Mouse (Mus musculus) stomach, embryonic 14.5 days (tissue): Measurements from ENCODE around the gene Taf11. TPM values are rescaled to one million over a fixed set of nuclear protein-coding genes. Genes with fewer than 3 reads are reported as not detected.

ENCODE experiments used
- ATAC-seq: fragments of 200-750 bp; cut with Nextera tagmentation; 2 replicates; pipeline ENCODE4 v1.8.0; 2017; ENCODE audit warnings: low read depth, moderate TSS enrichment; ENCODE audit not compliant: insufficient number of reproducible peaks, insufficient read depth, low FRiP score
- H3K27ac ChIP-seq: fragments of 300-500 bp; sonication (generic); 2 replicates; pipeline ENCODE4 v1.5.1; 2014; ENCODE audit warnings: mild to moderate bottlenecking, low read length, moderate library complexity, mixed read lengths
- H3K27me3 ChIP-seq: fragments of 300-500 bp; sonication (generic); 2 replicates; pipeline ENCODE4 v1.6.1; 2014; ENCODE audit warnings: low read length, control low read depth, mixed read lengths; ENCODE audit not compliant: control insufficient read depth, insufficient read depth
- H3K36me3 ChIP-seq: fragments of 300-500 bp; sonication (generic); 2 replicates; pipeline ENCODE4 v1.6.1; 2014; ENCODE audit warnings: mild to moderate bottlenecking, control low read depth, low read length, moderate library complexity, mixed read lengths; ENCODE audit not compliant: control insufficient read depth, insufficient read depth
- H3K4me1 ChIP-seq: fragments of 300-500 bp; sonication (generic); 2 replicates; pipeline ENCODE4 v1.6.1; 2014; ENCODE audit warnings: low read length, control low read depth, mixed read lengths; ENCODE audit not compliant: control insufficient read depth, insufficient read depth
- H3K4me2 ChIP-seq: fragments of 300-500 bp; sonication (generic); replicated peaks from 2 replicates; pipeline ENCODE4 v1.6.1; 2014; ENCODE audit warnings: low read depth, low read length, control low read depth
- H3K4me3 ChIP-seq: fragments of 300-500 bp; sonication (generic); 2 replicates; pipeline ENCODE4 v1.5.1; 2014; ENCODE audit warnings: low read depth, low read length, control low read depth
- H3K9ac ChIP-seq: fragments of 300-500 bp; sonication (generic); replicated peaks from 2 replicates; pipeline ENCODE4 v1.6.1; 2014; ENCODE audit warnings: low read depth, mild to moderate bottlenecking, control low read depth, low read length, moderate library complexity, mixed read lengths
- H3K9me3 ChIP-seq: fragments of 300-500 bp; sonication (generic); 2 replicates; pipeline ENCODE4 v1.6.1; 2016; ENCODE audit warnings: low read depth, low read length, control low read depth; ENCODE audit not compliant: control insufficient read depth
- WGBS: fragments of 180-500 bp; shearing (Covaris S2); extraction: QIAGEN DNeasy Blood & Tissue Kit; methylation state at CpG from one replicate; pipeline ENCODE4 v1.1.7; 2014; 5-methylcytosine and 5-hydroxymethylcytosine counted together
- polyA plus RNA-seq: library from polyadenylated mRNA; unstranded; fragments of >200 nt; fragmentation: Nextera tagmentation; extraction: Ambion mirVana; gene quantifications from 2 replicates; pipeline ENCODE4 v1.2.1, GENCODE M21; 2014

The Taf11 gene
- polyA plus RNA-seq, 1 experiment from 2014 or later, result 63.3 TPM

- peaks cover 10% of the 10 kb centered on the region; the same call in 1 of the 2 replicates for H3K36me3 ChIP-seq
- H3K27me3 ChIP-seq, result no peaks in the 10 kb centered on the region
- 0 out of 2 replicates have a peak, but pooled peaks cover 3% of the 10 kb centered on the region for H3K4me1 ChIP-seq
- no peak overlapping the region for H3K4me2 ChIP-seq
- WGBS, result 62% methylated on average over 5 of the region's 5 CpGs
- H3K9me3 ChIP-seq, result 0 out of 2 replicates have a peak, but pooled peaks cover under 1% of the 10 kb centered on the region
- no peak overlapping the region for H3K9ac ChIP-seq
- no peak overlapping the region; the same call in 1 of the 2 replicates for H3K27ac ChIP-seq
- no peak for ATAC-seq
- no peak overlapping the region for H3K4me3 ChIP-seq
Observed at GRCm38 (mm10) chr17:27874510-27874909, 35.1 kb downstream of the Taf11 start.

- Histone ChIP-seq H3K9ac (no peak overlapping the region), H3K9me3 (0 out of 2 replicates have a peak, but pooled peaks cover 3% of the 10 kb centered on the region), H3K4me1 (0 out of 2 replicates have a peak, but pooled peaks cover 3% of the 10 kb centered on the region), H3K4me2 (no peak overlapping the region), H3K27ac (no peak overlapping the region), H3K27me3 (no peaks in the 10 kb centered on the region), H3K36me3 (peaks cover 4% of the 10 kb centered on the region; the same call in 1 of the 2 replicates), H3K4me3 (no peak overlapping the region)
- WGBS, result 54% methylated on average over 3 of the region's 3 CpGs
- ATAC-seq, result no peak
Observed at GRCm38 (mm10) chr17:27873583-27873982, 36.1 kb downstream of the Taf11 start.

- no peaks in the 10 kb centered on the region; the same call in 1 of the 2 replicates for H3K36me3 ChIP-seq
- H3K27me3 ChIP-seq, result no peaks in the 10 kb centered on the region
- H3K4me2 ChIP-seq, result no peak overlapping the region
- no peak overlapping the region for H3K27ac ChIP-seq
- ATAC-seq, result no peak
- no peak overlapping the region for H3K4me3 ChIP-seq
- 94% methylated on average over 3 of the region's 3 CpGs for WGBS
- 0 out of 2 replicates have a peak, but pooled peaks cover 3% of the 10 kb centered on the region for H3K9me3 ChIP-seq
- H3K4me1 ChIP-seq, result 0 out of 2 replicates have a peak, but pooled peaks cover 3% of the 10 kb centered on the region
- H3K9ac ChIP-seq, result no peak overlapping the region
Observed at GRCm38 (mm10) chr17:27871851-27872250, 37.8 kb downstream of the Taf11 start.

GRCm38 (mm10) chr17:27866737-27867136 lies 42.9 kb downstream of the Taf11 start:
- no peak overlapping the region for H3K9ac ChIP-seq
- no peak for ATAC-seq
- H3K4me1 ChIP-seq, result peaks cover 3% of the 10 kb centered on the region; the same call in 1 of the 2 replicates
- 0 out of 2 replicates have a peak, but pooled peaks cover 3% of the 10 kb centered on the region for H3K9me3 ChIP-seq
- H3K4me2 ChIP-seq, result no peak overlapping the region
- H3K36me3 ChIP-seq, result no peaks in the 10 kb centered on the region; the same call in 1 of the 2 replicates
- WGBS, result 57% methylated on average over 4 of the region's 4 CpGs
- no peak overlapping the region for H3K4me3 ChIP-seq
- H3K27me3 ChIP-seq, result no peaks in the 10 kb centered on the region
- no peak overlapping the region for H3K27ac ChIP-seq

GRCm38 (mm10) chr17:27865461-27865860 lies 44.2 kb downstream of the Taf11 start:
- H3K27me3 ChIP-seq, result no peaks in the 10 kb centered on the region
- no peak overlapping the region for H3K27ac ChIP-seq
- no peaks in the 10 kb centered on the region; the same call in 1 of the 2 replicates for H3K36me3 ChIP-seq
- no peak overlapping the region for H3K4me3 ChIP-seq
- no peak for ATAC-seq
- H3K4me1 ChIP-seq, result peaks cover 3% of the 10 kb centered on the region; the same call in 1 of the 2 replicates
- 67% methylated on average over 2 of the region's 2 CpGs for WGBS
- H3K4me2 ChIP-seq, result no peak overlapping the region
- no peak overlapping the region for H3K9ac ChIP-seq
- H3K9me3 ChIP-seq, result 0 out of 2 replicates have a peak, but pooled peaks cover 3% of the 10 kb centered on the region

- no peak overlapping the region for H3K27ac ChIP-seq
- no peak overlapping the region for H3K4me3 ChIP-seq
- peaks cover 18% of the 10 kb centered on the region; the same call in 1 of the 2 replicates for H3K4me1 ChIP-seq
- no peaks in the 10 kb centered on the region for H3K27me3 ChIP-seq
- H3K9me3 ChIP-seq, result no peaks in the 10 kb centered on the region
- ATAC-seq, result no peak
- H3K9ac ChIP-seq, result no peak overlapping the region
- H3K36me3 ChIP-seq, result peaks cover 4% of the 10 kb centered on the region
- H3K4me2 ChIP-seq, result no peak overlapping the region
- 55% methylated on average over 2 of the region's 2 CpGs for WGBS
Observed at GRCm38 (mm10) chr17:27859131-27859530, 50.5 kb downstream of the Taf11 start.

GRCm38 (mm10) chr17:27857649-27858475 lies 51.8 kb downstream of the Taf11 start:
- Histone ChIP-seq H3K4me2 (peak overlapping the region; percentile 76), H3K27ac (no peak overlapping the region), H3K36me3 (peaks cover 10% of the 10 kb centered on the region), H3K4me1 (peaks cover 18% of the 10 kb centered on the region; the same call in 1 of the 2 replicates), H3K27me3 (no peaks in the 10 kb centered on the region), H3K4me3 (peak overlapping the region; percentile 75), H3K9me3 (no peaks in the 10 kb centered on the region), H3K9ac (peak overlapping the region; percentile 75; the same call in 1 of the 2 replicates)
- WGBS, result 35% methylated on average over 11 of the region's 11 CpGs
- no peak for ATAC-seq

GRCm38 (mm10) chr17:27856798-27857648 lies 52.6 kb downstream of the Taf11 start:
- peak overlapping the region; percentile 75 for H3K9ac ChIP-seq
- H3K27ac ChIP-seq, result peak overlapping the region; percentile 66; the same call in 1 of the 2 replicates
- H3K4me1 ChIP-seq, result peaks cover 18% of the 10 kb centered on the region; the same call in 1 of the 2 replicates
- H3K36me3 ChIP-seq, result peaks cover 19% of the 10 kb centered on the region
- ATAC-seq, result no peak; the same call in 1 of the 2 replicates
- 2% methylated on average over 52 of the region's 52 CpGs for WGBS
- no peaks in the 10 kb centered on the region for H3K9me3 ChIP-seq
- H3K27me3 ChIP-seq, result no peaks in the 10 kb centered on the region
- peak overlapping the region; percentile 76 for H3K4me2 ChIP-seq
- peak overlapping the region; percentile 75 for H3K4me3 ChIP-seq
